Mouse (Mus musculus) erythroblast, embryonic 14.5 days (primary cell): Measurements from ENCODE around the gene Gm21970.

ENCODE experiments used
- GATA1 ChIP-seq: IDR thresholded peaks from 2 replicates; pipeline ENCODE4 v1.6.1; 2012; ENCODE audit warnings: low read length, inconsistent platforms, mixed read lengths
- TAL1 ChIP-seq: IDR thresholded peaks from 3 replicates; pipeline ENCODE4 v1.6.1; 2012; ENCODE audit warnings: low read length, inconsistent platforms, mixed read lengths

GRCm38 (mm10) chr16:91356760-91357525 lies 34.6 kb upstream of the Gm21970 start:
- TF ChIP-seq GATA1 (no peak), TAL1 (no peak)
